Mouse (Mus musculus) cerebellum, postnatal 10 days (tissue): Measurements from ENCODE around the gene Crtc3.

Experiments
- DNase-seq, 2 experiments: peaks; one replicate each; pipeline ENCODE4 v3.0.0; 2021; ENCODE audit warnings: mixed read lengths in 2 of 2

The Crtc3 gene

GRCm38 (mm10) chr7:80589054-80589746, 99.5 kb downstream of the Crtc3 start:
- DNase-seq, result peak; percentile 86 to 91

DNA sequence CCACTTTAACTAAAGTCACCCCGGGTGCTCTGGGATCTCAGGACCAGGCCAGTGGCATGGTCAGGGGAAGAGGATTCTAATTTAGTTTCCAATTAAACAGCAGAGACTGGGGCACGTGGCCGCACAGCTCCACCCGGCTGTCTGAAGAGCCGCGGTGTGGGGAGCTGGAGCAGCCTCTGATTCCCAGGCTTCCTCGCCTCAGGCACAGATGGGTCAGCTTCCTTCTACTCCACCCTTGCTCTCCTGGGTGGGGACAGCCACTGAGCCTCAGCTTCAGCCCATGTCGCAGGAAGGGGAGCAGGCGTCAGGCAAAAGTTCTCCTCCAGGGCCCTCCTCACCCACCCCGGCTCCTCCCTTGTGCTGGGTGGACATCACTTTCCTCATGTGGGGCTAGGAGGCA, 101.0 kb downstream of the Crtc3 start:
- DNase-seq, result peak; percentile 44 to 52

GRCm38 (mm10) chr7:80586681-80587660, 101.7 kb downstream of the Crtc3 start:
- DNase-seq, result peak; percentile 52

DNA sequence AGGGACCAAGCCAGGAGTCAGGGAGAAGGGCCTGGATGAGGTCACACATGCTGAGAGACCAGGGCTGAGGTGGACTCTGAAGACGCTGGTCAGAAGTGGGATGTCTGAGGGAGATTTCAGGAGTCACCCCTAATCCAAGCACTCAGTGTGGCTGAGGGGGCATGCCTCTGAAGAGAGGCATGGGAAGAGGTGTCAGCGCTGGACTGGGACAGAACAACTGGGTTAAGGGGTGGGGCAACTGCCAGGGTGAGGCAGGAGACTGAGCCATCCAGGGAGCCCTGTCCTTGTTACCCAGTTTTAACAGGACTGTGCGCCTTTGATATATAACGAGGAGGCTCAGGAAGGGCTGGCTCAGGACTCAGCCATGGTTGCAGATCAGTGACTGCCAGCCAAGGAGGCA, 102.5 kb downstream of the Crtc3 start:
- DNase-seq, result peak in 1 of 2 experiments; percentile 40

DNA sequence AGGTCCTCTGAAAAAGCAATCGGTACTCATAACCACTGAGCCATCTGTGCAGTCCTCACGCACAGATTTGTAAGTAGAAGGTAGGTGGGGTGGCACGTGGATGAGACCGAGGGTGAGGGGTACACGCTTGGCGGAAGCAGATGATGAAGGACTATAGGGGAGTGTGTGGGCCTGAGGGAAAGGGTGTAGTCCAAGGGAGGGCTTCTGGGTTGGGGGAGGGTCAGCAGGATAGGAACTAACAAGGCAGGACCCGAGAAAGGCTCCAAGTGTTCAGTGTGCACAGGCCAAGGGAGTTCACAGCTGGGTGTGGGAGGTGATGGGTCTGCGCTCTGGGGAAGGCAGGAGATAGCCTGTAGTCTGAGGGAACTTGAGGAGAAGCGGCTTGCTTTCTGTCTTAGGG, 103.3 kb downstream of the Crtc3 start:
- DNase-seq, result no peak

DNA sequence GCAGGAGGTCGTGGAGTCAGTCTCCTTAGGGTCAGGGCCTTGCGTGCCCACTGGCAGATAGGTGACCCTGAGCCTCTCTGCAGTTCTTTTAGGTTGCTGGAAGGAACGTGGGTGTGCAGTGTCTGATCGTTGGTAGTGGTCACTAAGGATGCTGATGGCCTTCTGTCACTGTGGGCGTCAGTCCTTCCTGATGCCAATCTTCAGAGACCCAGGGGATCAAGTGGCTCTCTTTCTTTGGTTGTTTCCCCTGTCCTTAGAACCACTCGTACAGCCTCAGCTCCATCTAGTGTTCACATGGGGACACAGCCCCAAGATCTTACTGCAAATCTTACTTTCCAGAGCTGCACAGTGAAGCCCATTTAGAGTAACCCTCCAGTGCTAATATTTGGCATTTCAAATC, 104.7 kb downstream of the Crtc3 start:
- DNase-seq, result peak; percentile 77 to 79

DNA sequence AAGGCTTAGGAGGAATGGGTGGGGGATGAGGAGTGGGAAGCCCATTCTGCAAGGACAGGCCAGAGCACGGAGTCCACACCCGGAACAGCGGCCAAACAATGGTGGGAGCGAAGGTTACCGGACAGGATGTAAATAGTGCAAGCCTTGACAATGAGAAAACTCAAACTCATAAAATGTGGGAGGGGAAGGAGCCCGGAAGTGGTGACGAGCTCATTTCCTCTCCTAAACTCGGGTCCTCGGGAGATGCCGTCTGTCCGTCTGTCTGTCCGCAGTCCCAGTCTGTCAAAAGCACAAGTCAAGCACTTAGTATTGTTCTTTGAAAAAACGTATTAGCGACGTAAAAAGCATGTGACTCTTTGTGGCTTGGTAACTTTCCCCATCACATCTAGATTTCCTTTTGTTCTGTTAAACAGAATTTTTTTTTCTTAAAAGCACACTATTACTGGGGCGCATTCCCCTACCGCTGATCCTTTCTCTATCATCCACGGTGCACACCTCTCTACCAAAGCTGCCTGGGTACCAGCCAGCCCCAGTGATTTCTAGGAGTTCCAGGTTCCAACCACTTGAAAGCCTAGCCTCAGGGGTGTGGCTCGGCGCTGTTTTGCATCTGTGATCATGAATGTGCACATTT, 105.7 kb downstream of the Crtc3 start:
- no peak for DNase-seq

- DNase-seq, result peak; percentile 70 to 72
Measured at GRCm38 (mm10) chr7:80580368-80580767, 108.3 kb downstream of the Crtc3 start.

DNA sequence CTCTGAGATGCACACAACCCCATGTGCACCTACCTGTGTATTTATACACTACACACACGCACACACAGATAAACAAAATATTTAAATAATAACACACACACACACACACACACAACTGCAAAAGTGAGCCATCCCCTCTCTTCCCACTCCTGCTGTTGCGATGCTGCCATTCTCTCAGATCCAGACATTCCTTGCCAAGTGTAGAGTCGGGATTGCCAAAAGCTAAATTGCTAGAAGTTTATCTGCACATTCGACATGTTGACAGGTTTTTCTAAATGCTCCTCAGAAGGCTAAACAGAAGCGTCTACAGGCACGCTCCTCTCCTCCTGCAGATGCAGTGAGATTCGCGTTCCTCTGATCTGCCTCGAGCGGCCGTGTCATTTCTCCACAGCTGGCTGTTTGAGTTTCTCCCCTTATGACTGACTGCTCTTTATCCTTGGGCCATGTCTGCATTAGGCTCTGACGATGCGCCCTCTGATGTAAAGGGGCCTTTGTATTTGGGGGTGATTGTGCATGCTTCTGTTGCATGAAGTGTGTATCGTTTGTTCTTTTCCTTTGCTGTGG, 111.2 kb downstream of the Crtc3 start:
- DNase-seq, result no peak

- no peak for DNase-seq
Measured at GRCm38 (mm10) chr7:80576626-80577025, 112.1 kb downstream of the Crtc3 start.

GRCm38 (mm10) chr7:80575750-80576149, 112.9 kb downstream of the Crtc3 start:
- DNase-seq, result no peak

- DNase-seq, result peak in 1 of 2 experiments; percentile 42
Measured at GRCm38 (mm10) chr7:80573076-80573475, 115.6 kb downstream of the Crtc3 start.

DNA sequence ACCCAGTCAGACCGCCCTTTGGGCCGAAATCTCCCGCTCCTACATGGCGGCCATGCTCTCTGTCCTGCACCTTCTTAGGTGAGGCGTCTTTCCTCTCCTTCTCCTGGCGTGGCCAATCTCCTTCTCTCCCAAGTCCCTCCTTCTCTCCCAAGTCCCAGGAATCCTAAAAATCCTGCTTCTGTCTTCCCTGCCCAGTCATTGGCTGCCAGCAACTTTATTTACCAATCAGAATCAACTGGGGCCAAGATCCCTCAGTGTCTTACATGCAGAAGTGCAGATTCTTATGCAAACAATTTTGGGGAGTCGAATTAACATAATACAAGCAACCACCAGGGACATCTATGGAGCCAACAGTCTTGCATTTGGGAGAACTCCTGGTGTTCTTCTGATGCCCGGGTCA, 120.7 kb downstream of the Crtc3 start:
- DNase-seq, result no peak

- DNase-seq, result no peak
Measured at GRCm38 (mm10) chr7:80561931-80562330, 126.7 kb downstream of the Crtc3 start.

DNA sequence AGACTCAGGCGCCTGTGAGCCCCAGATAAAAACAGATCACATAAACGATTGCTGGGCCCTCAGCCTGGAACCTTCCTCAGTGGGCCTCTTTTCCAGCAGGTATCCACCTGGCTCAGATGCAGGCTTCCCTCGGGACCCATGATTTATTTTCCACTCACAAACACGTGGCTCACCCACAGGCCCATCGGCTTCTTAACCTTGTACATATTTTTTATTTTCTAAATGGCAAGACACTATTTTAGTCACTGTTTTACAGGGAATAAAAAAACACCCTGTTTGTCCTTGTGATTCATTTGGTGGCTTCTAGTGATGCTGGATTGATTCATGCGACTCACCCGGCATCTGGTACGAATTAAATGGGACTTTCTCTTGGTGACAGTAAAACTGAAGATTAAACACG, 127.4 kb downstream of the Crtc3 start:
- DNase-seq, result no peak

- DNase-seq, result no peak
Measured at GRCm38 (mm10) chr7:80558572-80558971, 130.1 kb downstream of the Crtc3 start.

DNA sequence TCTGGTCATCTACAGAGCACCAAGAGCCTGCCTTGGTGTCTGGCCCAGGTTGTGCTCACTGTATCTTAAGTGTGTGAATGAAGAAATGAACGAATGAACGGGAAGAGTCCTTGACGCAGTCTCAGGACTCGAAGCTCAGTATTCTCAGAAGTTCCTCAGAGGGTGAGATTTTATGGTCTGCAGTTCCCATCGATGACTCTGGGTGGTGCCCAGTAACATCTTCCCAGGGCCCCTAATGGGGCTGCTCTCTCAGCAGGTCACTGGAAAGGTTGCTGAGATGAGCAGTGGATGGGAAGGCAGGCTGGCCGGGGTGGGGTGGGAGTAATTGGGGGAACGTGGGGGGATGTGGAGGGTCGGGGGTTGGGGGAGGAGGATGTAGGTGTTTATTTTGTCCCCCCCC, 130.6 kb downstream of the Crtc3 start:
- DNase-seq, result peak in 1 of 2 experiments; percentile 16

DNA sequence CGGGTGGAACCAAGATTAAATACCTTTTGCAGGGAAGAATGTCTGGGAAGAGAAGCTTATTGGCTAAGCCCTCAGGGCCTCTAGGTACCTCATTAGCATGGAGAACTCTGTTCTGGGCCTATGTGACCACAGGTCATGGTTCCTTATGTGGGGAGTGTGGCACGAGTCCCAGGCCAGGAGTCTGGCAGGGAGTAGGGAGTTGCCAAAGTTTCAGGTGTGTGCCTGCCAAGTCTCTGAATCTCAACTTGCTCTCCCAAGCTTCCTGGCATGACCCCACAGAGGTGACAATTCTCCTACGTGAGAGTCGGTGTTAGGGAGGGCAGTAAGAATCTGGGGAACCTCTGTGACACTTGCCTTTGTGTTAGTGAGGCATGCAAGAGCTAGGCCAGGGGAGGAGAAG, 131.5 kb downstream of the Crtc3 start:
- DNase-seq, result no peak

GRCm38 (mm10) chr7:80556166-80556565, 132.5 kb downstream of the Crtc3 start:
- peak; percentile 47 to 53 for DNase-seq

DNA sequence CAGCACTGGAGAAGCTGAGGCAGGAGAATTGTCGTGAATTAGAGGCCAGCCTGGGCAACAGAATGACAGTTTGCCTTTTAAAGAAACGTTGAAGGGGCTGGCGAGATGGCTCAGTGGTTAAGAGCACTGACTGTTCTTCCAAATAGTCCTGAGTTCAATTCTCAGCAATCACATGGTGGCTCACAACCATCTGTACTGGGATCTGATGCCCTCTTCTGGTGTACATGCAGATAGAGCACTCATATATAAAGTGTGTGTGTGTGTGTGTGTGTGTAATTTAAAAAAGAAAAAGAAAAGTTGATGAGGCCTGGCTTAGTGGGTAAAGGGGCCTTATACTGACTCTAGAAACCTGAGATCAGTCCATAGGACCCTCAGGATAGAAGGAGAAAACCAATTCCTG, 133.5 kb downstream of the Crtc3 start:
- no peak for DNase-seq

GRCm38 (mm10) chr7:80554180-80555021, 134.3 kb downstream of the Crtc3 start:
- no peak for DNase-seq
